Mouse (Mus musculus): ENCODE measurements around the gene Tgfbr3.
"Not testable (repeated sequence)": the region's sequence is repeated elsewhere in the genome, so short reads cannot be mapped to it uniquely, and the experiment has no call there.

Gene Tgfbr3

GRCm38 (mm10) chr5:107236975-107237374 lies 52.5 kb downstream of the Tgfbr3 start:
- no peak for DNase-seq

DNA sequence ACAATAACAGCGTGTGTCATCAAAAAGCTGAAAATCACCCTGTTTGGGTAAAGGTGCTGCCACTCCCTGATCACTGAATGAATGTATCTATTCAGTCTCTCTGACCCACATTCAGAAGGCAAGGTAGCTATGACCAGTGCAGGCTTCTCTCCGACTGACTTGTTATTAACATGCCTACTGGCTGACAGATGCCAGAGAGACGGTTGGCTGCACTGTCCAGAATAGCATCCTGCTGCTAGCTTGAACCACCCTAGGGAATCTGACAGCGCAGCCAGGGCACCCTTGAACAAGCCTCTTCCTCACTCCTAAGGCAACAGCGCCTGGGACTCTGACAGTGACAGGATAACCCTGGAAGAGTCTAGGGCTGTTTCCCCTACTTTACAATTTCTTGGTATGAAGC lies 53.4 kb downstream of the Tgfbr3 start:
- no peak for DNase-seq

GRCm38 (mm10) chr5:107233366-107234354 lies 55.8 kb downstream of the Tgfbr3 start:
- DNase-seq = no peak

DNA sequence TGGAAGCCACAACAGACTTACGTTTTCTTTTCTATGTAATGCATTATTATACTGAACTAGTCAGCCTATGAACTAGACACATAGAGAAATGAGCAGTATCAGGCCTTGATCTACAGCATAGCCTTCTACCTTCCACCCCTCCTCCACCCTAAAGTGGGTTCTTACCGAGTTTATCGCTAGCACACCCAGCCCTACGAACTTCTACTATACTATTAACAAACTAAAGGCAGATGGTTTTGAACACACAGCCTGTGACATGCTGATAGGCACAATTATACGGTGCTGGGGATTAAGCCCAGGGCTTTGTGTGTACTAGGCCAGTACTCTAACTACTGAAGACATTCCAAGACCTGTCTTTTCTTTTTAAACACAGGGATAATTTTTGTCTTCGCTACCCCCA lies 59.2 kb downstream of the Tgfbr3 start:
- no peak for DNase-seq

GRCm38 (mm10) chr5:107229037-107229436 lies 60.4 kb downstream of the Tgfbr3 start:
- no peak for DNase-seq

DNA sequence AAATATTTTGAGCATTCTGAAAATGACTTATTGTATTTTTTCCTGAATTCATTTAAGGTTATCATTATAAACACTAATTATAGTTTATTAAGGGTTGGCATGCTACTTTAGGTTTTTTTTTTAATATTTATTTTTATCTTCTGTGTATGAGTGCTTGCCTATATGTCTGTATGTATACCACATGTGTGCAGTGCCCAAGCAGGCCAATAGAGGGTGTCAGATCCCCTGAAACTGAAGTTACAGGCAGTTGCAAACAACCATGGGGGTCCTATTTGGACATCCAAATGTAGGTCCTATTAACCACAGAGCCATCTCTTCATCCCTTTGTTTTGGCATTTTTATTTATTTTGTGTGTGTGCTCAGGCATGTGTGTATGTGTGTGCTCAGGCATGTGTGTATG lies 61.8 kb downstream of the Tgfbr3 start:
- DNase-seq = no peak

DNA sequence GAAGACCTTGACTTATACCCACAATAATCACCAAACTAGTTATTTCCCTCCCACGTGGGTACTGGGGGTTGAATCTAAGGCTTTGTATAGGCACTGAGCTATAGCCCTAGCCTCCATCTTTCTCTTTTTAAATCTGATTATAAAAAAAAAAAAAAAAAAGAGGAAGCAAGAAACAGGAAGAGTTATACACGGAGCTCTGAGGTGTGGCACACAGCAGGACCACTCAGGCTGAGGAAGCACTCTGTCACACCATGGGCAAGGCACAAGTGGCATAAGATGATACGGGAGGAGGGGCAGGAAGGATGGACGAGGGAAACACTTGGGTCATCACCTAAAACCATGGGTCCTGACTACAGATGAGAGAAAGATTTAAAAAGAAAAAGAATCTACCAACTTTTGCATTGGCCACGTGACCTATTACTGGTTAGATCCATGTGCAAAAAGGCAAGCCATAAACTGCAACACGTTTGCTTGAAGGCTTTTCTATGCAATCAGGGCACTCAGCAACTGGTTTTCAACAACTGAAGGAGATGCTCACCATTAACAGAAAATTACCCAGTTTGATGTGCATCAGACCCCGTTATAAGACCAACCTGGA lies 64.5 kb downstream of the Tgfbr3 start:
- DNase-seq = no peak

- no peak for DNase-seq
Observed at GRCm38 (mm10) chr5:107224151-107224550, 65.3 kb downstream of the Tgfbr3 start.

- not testable (repeated sequence) for DNase-seq
Observed at GRCm38 (mm10) chr5:107223483-107223882, 65.9 kb downstream of the Tgfbr3 start.

DNA sequence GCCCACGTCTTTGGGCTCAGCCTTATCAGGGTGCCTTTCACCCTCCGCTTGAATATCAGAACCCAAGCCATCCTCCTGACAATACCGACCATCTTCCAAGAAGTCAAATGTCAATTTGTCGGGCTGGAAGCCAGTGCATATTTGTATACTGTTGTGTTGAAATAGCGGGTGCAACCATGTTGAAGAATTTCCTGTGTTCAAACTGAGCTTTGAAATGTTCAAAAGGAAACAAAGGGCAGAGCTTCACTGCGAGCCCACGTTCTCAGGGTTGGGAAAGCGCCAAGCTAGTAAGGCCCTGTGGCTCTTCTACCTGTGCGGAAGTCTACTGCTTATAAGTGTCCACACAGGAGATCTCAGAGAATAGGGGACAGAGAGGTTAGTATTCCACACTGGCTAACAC lies 66.4 kb downstream of the Tgfbr3 start:
- no peak for DNase-seq

- no peak for DNase-seq
Observed at GRCm38 (mm10) chr5:107222670-107223005, 66.8 kb downstream of the Tgfbr3 start.

DNA sequence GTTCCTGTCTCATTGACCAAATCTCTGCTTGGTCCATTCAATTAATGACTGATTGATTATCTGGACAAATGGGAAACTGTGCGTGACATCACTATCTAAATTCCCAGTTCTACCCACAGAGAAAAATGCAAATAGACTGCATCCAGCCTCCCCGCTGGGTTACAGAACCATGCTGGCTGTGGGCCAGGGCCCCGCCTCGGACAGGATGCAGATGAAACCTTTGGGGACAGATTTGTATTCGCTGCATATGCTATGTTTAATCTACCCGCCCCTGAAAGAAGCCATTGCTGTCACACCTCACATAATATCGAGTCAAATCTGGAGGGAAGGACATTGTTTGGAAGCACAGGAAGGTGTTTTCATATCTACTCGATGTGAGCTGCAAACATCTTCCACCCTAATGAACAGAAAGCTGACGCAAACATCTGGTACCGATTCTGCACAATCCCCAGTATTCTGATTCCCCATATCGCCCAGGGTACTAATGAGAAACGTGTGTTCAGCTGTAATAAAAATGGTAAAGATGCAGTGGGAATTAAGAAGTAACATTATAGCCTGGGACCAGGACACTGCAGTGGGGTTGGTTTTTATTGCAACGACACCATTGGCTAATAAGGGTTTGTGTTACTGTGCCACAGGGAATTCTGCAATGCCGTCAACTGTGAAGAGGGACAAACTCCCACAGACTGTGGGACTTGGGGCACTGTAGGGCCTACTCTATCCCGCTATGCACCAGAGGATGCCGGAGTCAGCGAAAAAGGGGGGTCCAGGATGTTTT lies 67.3 kb downstream of the Tgfbr3 start:
- DNase-seq = no peak

- no peak for DNase-seq
Observed at GRCm38 (mm10) chr5:107220936-107221335, 68.5 kb downstream of the Tgfbr3 start.

DNA sequence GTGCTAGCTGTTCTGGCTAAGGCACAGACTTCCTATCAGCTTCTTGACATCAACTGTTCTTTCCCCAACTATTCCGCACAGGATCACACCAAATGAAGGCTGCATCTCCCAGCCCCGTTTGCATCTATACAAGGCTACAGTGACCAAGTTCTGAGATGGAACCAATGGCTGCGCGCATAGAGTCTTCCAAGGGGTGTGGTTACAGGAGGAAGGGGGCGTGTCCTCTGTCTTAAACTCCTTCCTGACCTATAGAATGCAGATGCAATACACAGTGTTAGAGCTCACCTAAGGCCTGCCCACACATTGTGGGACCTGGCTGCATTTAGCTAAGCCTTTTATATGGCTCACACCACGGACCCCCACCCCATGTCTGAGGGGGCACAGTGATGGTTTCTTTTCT lies 69.5 kb downstream of the Tgfbr3 start:
- no peak for DNase-seq

GRCm38 (mm10) chr5:107219318-107219717 lies 70.1 kb downstream of the Tgfbr3 start:
- no peak for DNase-seq

GRCm38 (mm10) chr5:107218594-107218993 lies 70.8 kb downstream of the Tgfbr3 start:
- no peak for DNase-seq

DNA sequence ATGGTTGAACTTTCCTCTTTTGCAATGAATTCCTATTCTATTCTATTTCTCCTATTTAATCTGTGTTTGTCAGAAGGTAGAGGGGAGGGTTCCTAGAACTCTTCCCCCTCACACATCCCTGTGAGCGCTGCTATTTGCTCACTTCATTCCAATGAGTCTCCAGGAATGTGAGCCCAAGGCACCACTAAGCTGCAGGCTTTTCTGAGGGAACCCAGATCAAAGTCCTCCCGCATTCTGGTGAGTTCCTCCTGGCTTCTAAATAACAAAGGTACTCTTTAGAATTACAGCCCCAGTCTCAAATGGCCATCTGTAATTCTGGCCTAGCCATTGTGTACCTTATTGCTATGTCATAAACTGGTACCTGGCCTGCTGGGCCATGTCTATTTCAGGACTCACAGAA lies 72.3 kb downstream of the Tgfbr3 start:
- DNase-seq = no peak

GRCm38 (mm10) chr5:107213373-107214132 lies 75.9 kb downstream of the Tgfbr3 start:
- no peak for DNase-seq

DNA sequence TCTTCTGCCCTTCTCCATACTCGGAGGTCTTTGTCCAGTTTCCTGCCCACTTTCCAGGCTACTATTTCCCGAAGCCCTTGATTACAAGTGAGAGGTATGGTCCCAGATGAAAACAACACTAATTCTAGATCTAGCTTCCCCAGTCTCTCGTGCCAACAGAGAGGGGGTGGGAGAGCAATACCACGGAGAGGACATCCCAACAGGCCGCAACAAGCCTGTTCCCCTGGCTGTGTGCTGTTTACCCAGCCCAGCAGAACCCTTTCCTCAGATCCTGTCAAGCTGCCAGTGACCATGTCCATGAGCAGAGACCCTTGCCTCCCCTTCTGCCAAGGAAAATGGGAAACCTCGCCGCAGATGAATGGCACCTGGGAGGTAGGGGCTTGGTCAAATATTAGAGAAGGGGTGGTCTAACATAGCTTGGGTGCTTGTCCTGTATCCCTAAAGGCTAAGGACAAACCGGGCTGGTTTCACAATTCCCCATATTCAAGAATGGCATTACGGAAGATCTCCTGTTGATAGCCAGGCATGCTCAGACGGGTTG lies 77.5 kb downstream of the Tgfbr3 start:
- DNase-seq = no peak

- DNase-seq = no peak
Observed at GRCm38 (mm10) chr5:107210040-107210439, 79.4 kb downstream of the Tgfbr3 start.

DNA sequence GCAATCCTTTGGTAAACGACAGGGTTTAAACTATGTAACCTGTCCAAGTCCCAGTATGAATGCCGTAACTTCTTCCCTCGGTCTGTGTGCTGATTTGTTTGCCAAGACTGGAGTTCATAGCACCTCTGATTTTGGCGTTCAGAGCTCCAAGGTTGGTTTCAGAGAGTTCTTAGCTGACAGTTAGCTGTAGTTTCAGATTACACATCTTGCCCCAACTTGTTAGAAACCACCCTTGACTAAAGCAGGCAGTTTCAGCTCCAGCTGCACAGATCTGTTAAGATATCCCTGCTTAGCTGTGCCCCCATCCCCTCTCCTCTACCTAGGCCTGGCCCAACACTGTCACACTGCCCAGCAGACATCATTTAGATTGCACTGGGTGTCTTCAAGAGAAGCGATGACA lies 81.5 kb downstream of the Tgfbr3 start:
- no peak for DNase-seq

GRCm38 (mm10) chr5:107204306-107204705 lies 85.1 kb downstream of the Tgfbr3 start:
- no peak for DNase-seq

All from thymus, adult 18-20 months (tissue).